Mouse (Mus musculus) forebrain, embryonic 12.5 days (tissue): ENCODE measurements around the gene Gm11562. TPM values are rescaled to one million over a fixed set of nuclear protein-coding genes. Genes with fewer than 3 reads are reported as not detected.
"Not testable (repeated sequence)": the region's sequence is repeated elsewhere in the genome, so short reads cannot be mapped to it uniquely, and the experiment has no call there.

Experiments
- ATAC-seq: fragments of 200-750 bp; cut with Nextera tagmentation; 2 replicates; pipeline ENCODE4 v1.8.0; 2017; ENCODE audit warnings: moderate TSS enrichment; ENCODE audit not compliant: low FRiP score
- H3K27ac ChIP-seq: fragments of 300-500 bp; sonication (generic); 2 replicates; pipeline ENCODE4 v1.5.1; 2016; ENCODE audit warnings: mild to moderate bottlenecking
- H3K27me3 ChIP-seq: fragments of 300-500 bp; sonication (generic); 2 replicates; pipeline ENCODE4 v1.6.1; 2016; ENCODE audit warnings: mild to moderate bottlenecking
- H3K36me3 ChIP-seq: fragments of 300-500 bp; sonication (generic); replicated peaks from 2 replicates; pipeline ENCODE4 v1.6.1; 2016; ENCODE audit warnings: mild to moderate bottlenecking
- H3K4me1 ChIP-seq: fragments of 300-500 bp; sonication (generic); 2 replicates; pipeline ENCODE4 v1.6.1; 2016
- H3K4me2 ChIP-seq: fragments of 300-500 bp; sonication (generic); 2 replicates; pipeline ENCODE4 v1.6.1; 2016; ENCODE audit warnings: mild to moderate bottlenecking, moderate library complexity
- H3K4me3 ChIP-seq: fragments of 300-500 bp; sonication (generic); replicated peaks from 2 replicates; pipeline ENCODE4 v1.5.1; 2016; ENCODE audit warnings: mild to moderate bottlenecking
- H3K9ac ChIP-seq: fragments of 300-500 bp; sonication (generic); 2 replicates; pipeline ENCODE4 v1.6.1; 2016; ENCODE audit warnings: mild to moderate bottlenecking
- H3K9me3 ChIP-seq: fragments of 300-500 bp; sonication (generic); 2 replicates; pipeline ENCODE4 v1.6.1; 2016
- WGBS: fragments of 180-500 bp; shearing (Covaris S2); methylation state at CpG from one replicate; pipeline ENCODE4 v1.1.7; 2016; 5-methylcytosine and 5-hydroxymethylcytosine counted together
- polyA plus RNA-seq: library from polyadenylated mRNA; unstranded; fragments of >200 nt; fragmentation: Nextera tagmentation; extraction: Ambion mirVana; gene quantifications from 2 replicates; pipeline ENCODE4 v1.2.1, GENCODE M21; 2016

Gm11562 gene
- polyA plus RNA-seq, 1 experiment from 2014 or later: not detected

GRCm38 (mm10) chr11:99633293-99633692, 13.1 kb upstream of the Gm11562 start:
- no peak overlapping the region for H3K4me2 ChIP-seq
- WGBS: 66% methylated on average over 2 of the region's 2 CpGs
- H3K4me3 ChIP-seq: no peak overlapping the region
- H3K36me3 ChIP-seq: no peaks in the 10 kb centered on the region
- ATAC-seq: no peak
- no peaks in the 10 kb centered on the region for H3K4me1 ChIP-seq
- H3K9me3 ChIP-seq: no peaks in the 10 kb centered on the region
- no peak overlapping the region for H3K9ac ChIP-seq
- H3K27ac ChIP-seq: no peak overlapping the region
- H3K27me3 ChIP-seq: peaks cover 2% of the 10 kb centered on the region; the same call in 1 of the 2 replicates

GRCm38 (mm10) chr11:99630890-99631289, 10.7 kb upstream of the Gm11562 start:
- Histone ChIP-seq H3K4me1 (no peaks in the 10 kb centered on the region), H3K36me3 (no peaks in the 10 kb centered on the region), H3K4me2 (no peak overlapping the region), H3K27ac (no peak overlapping the region), H3K4me3 (no peak overlapping the region), H3K9ac (no peak overlapping the region), H3K27me3 (peaks cover 2% of the 10 kb centered on the region; the same call in 1 of the 2 replicates), H3K9me3 (no peaks in the 10 kb centered on the region)
- WGBS: 72% methylated on average over 3 of the region's 3 CpGs
- no peak for ATAC-seq

- Histone ChIP-seq H3K36me3 (no peaks in the 10 kb centered on the region), H3K9ac (no peak within 1 kb of the TSS), H3K4me2 (no peak within 1 kb of the TSS), H3K27me3 (no peaks in the 10 kb centered on the region), H3K4me1 (no peaks in the 10 kb centered on the region), H3K27ac (no peak within 1 kb of the TSS), H3K4me3 (no peak within 1 kb of the TSS), H3K9me3 (no peaks in the 10 kb centered on the region)
- no peak for ATAC-seq
- 85% methylated on average over 4 of the region's 4 CpGs for WGBS
These were observed 7.9 kb upstream of the Gm11562 start, which contains the start of gene Krtap4-1 for GRCm38 (mm10) chr11:99628138-99628537. TSS of gene Krtap4-1 (minus strand) at chr11:99628238.

GRCm38 (mm10) chr11:99614796-99615363, 5.4 kb downstream of the Gm11562 start, which contains the start of gene Krtap2-4:
TSS of gene Krtap2-4 (minus strand) at chr11:99614846.
- no peak within 1 kb of the TSS for H3K9ac ChIP-seq
- H3K27me3 ChIP-seq: no peaks in the 10 kb centered on the region
- 77% methylated on average over 3 of the region's 3 CpGs for WGBS
- no peak within 1 kb of the TSS for H3K27ac ChIP-seq
- no peak within 1 kb of the TSS for H3K4me2 ChIP-seq
- H3K4me3 ChIP-seq: no peak within 1 kb of the TSS
- H3K4me1 ChIP-seq: no peaks in the 10 kb centered on the region
- no peaks in the 10 kb centered on the region for H3K36me3 ChIP-seq
- no peaks in the 10 kb centered on the region for H3K9me3 ChIP-seq
- ATAC-seq: no peak

GRCm38 (mm10) chr11:99610089-99610488, 10.1 kb downstream of the Gm11562 start, which contains the start of gene Gm11937:
TSS of gene Gm11937 (minus strand) at chr11:99610189.
- 61% methylated on average over 1 of the region's 2 CpGs for WGBS
- not testable (repeated sequence) for H3K9ac ChIP-seq, H3K36me3 ChIP-seq, H3K27me3 ChIP-seq, H3K4me1 ChIP-seq, H3K4me3 ChIP-seq, H3K9me3 ChIP-seq, ATAC-seq, H3K27ac ChIP-seq, H3K4me2 ChIP-seq

- H3K9ac ChIP-seq: no peak overlapping the region
- H3K9me3 ChIP-seq: no peaks in the 10 kb centered on the region
- H3K4me1 ChIP-seq: no peaks in the 10 kb centered on the region
- H3K36me3 ChIP-seq: no peaks in the 10 kb centered on the region
- 76% methylated on average over 1 of the region's 1 CpGs for WGBS
- no peak for ATAC-seq
- H3K4me3 ChIP-seq: no peak overlapping the region
- H3K4me2 ChIP-seq: no peak overlapping the region
- no peaks in the 10 kb centered on the region for H3K27me3 ChIP-seq
- H3K27ac ChIP-seq: no peak overlapping the region
These were observed 11.1 kb downstream of the Gm11562 start for GRCm38 (mm10) chr11:99609126-99609525.

GRCm38 (mm10) chr11:99603208-99603607, 17.0 kb downstream of the Gm11562 start, which contains the start of gene Gm11938:
TSS of gene Gm11938 (minus strand) at chr11:99603308.
- H3K27ac ChIP-seq, H3K9me3 ChIP-seq, H3K27me3 ChIP-seq, H3K36me3 ChIP-seq, ATAC-seq, H3K4me2 ChIP-seq, H3K9ac ChIP-seq, H3K4me3 ChIP-seq, H3K4me1 ChIP-seq: not testable (repeated sequence)
- WGBS: 90% methylated on average over 1 of the region's 1 CpGs

- not testable (repeated sequence) for H3K27me3 ChIP-seq, H3K36me3 ChIP-seq, H3K9ac ChIP-seq, H3K27ac ChIP-seq, H3K4me1 ChIP-seq, ATAC-seq, H3K4me2 ChIP-seq, H3K4me3 ChIP-seq, H3K9me3 ChIP-seq
- WGBS: 84% methylated on average over 6 of the region's 6 CpGs
These were observed 22.5 kb downstream of the Gm11562 start, which contains the start of gene Krtap9-3 for GRCm38 (mm10) chr11:99597742-99598141. TSS of gene Krtap9-3 (minus strand) at chr11:99598105.

- H3K27ac ChIP-seq: no peak within 1 kb of the TSS
- no peaks in the 10 kb centered on the region for H3K4me1 ChIP-seq
- H3K4me2 ChIP-seq: no peak within 1 kb of the TSS
- WGBS: 83% methylated on average over 6 of the region's 6 CpGs
- no peaks in the 10 kb centered on the region for H3K9me3 ChIP-seq
- H3K27me3 ChIP-seq: no peaks in the 10 kb centered on the region
- H3K9ac ChIP-seq: no peak within 1 kb of the TSS
- no peak for ATAC-seq
- no peaks in the 10 kb centered on the region for H3K36me3 ChIP-seq
- no peak within 1 kb of the TSS for H3K4me3 ChIP-seq
These were observed 29.3 kb downstream of the Gm11562 start, which contains the start of gene Krtap1-3 for GRCm38 (mm10) chr11:99590981-99591380. TSS of gene Krtap1-3 (minus strand) at chr11:99591339.

- H3K36me3 ChIP-seq: no peaks in the 10 kb centered on the region
- H3K27ac ChIP-seq: no peak overlapping the region
- H3K4me3 ChIP-seq: no peak overlapping the region
- H3K4me2 ChIP-seq: no peak overlapping the region
- H3K4me1 ChIP-seq: no peaks in the 10 kb centered on the region
- ATAC-seq: no peak
- H3K9ac ChIP-seq: no peak overlapping the region
- no peaks in the 10 kb centered on the region for H3K9me3 ChIP-seq
- no peaks in the 10 kb centered on the region; the same call in 1 of the 2 replicates for H3K27me3 ChIP-seq
- WGBS: 95% methylated on average over 7 of the region's 7 CpGs
These were observed 35.1 kb downstream of the Gm11562 start for GRCm38 (mm10) chr11:99585096-99585495.

- Histone ChIP-seq H3K9ac (no peak within 1 kb of the TSS), H3K27ac (no peak within 1 kb of the TSS), H3K4me1 (no peaks in the 10 kb centered on the region), H3K4me3 (no peak within 1 kb of the TSS), H3K27me3 (no peaks in the 10 kb centered on the region; the same call in 1 of the 2 replicates), H3K4me2 (no peak within 1 kb of the TSS), H3K9me3 (no peaks in the 10 kb centered on the region), H3K36me3 (no peaks in the 10 kb centered on the region)
- no peak for ATAC-seq
- WGBS: 85% methylated on average over 5 of the region's 5 CpGs
These were observed 37.0 kb downstream of the Gm11562 start, which contains the start of gene Krtap1-4 for GRCm38 (mm10) chr11:99583245-99583704. TSS of gene Krtap1-4 (minus strand) at chr11:99583654.

- WGBS: 79% methylated on average over 6 of the region's 6 CpGs
- Histone ChIP-seq H3K4me2 (no peak overlapping the region), H3K4me3 (no peak overlapping the region), H3K9me3 (no peaks in the 10 kb centered on the region), H3K9ac (no peak overlapping the region), H3K4me1 (no peaks in the 10 kb centered on the region), H3K27ac (no peak overlapping the region), H3K27me3 (no peaks in the 10 kb centered on the region; the same call in 1 of the 2 replicates), H3K36me3 (no peaks in the 10 kb centered on the region)
- ATAC-seq: no peak
These were observed 38.7 kb downstream of the Gm11562 start for GRCm38 (mm10) chr11:99581564-99581963.

GRCm38 (mm10) chr11:99581051-99581450, 39.2 kb downstream of the Gm11562 start:
- Histone ChIP-seq H3K27me3 (no peaks in the 10 kb centered on the region; the same call in 1 of the 2 replicates), H3K4me1 (no peaks in the 10 kb centered on the region), H3K27ac (no peak overlapping the region), H3K4me2 (no peak overlapping the region), H3K9me3 (no peaks in the 10 kb centered on the region), H3K4me3 (no peak overlapping the region), H3K36me3 (no peaks in the 10 kb centered on the region), H3K9ac (no peak overlapping the region)
- no peak for ATAC-seq
- WGBS: 93% methylated on average over 5 of the region's 5 CpGs
